Mouse (Mus musculus): ENCODE measurements around the gene D1Ertd622e.

DNA sequence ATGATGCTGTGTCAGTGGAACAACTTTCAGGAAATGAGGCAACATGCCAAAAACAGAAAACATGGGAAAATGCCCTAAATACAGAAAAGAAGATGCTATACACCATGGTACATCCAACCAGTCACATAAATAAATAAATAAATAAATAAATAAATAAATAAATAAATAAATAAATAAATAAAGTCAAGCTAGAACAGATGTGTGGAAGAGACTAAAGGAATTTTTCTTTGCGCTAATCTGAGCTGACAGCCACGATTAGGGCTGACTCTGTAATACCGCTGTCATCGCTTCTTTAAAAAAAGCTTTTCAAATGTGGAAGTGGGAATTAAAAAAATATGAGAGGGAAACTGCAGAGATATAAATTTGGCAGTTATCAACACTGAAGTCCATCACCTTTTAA, 93.9 kb downstream of the D1Ertd622e start:
- TF ChIP-seq POLR2A (IDR thresholded peaks at IDR 0.05; ENCODE audit: low read depth, low read length) (no peak), CTCF (IDR thresholded peaks at IDR 0.05; ENCODE audit: extremely low read depth, insufficient read length, insufficient replicate concordance, low read depth, low read length) (no peak)
